ENCODE assay signal across 16 mouse cellular contexts in the genomic region with DNA sequence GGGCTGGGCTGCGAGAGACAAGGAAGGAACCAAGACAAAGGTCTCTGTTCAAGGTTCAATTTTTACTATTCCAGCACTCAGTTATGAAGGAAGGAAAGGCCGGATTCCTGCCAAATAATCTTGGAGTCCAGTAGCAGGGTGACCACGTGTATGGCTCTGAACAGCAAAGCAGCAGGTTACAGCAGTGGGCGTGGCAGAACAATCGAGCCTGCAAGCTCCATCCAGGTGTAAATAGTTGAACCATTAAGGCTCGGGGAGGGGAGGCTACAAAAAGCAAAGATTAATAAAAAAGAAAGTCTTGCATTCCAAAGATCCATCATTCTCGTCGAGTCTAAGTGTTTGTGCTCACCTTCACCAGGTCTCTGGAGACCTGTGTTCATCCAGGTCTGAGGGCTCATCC. TPM values are rescaled to one million over a fixed set of nuclear protein-coding genes. Genes with fewer than 3 reads are reported as not detected.
A peak's percentile ranks its signal among the peaks of the same experiment; 100 is the strongest.
DNase-seq lines count a peak whose midpoint lies in the region.
"Not testable (repeated sequence)": the region's sequence is repeated elsewhere in the genome, so short reads cannot be mapped to it uniquely, and the experiment has no call there.
"Had no signal": no experiment of that assay in that cellular context is flagged by ENCODE, and none has a peak within 500 bp of the region (broad histone marks: within the 10 kb centered on the region; RNA-seq: fewer than 3 reads in every experiment).

No protein-coding gene starts in this region.

- intact Hi-C loops in gastrocnemius, postnatal 14 days (cut with DNase I; ENCODE audit: low total_unique reads), result not testable (repeated sequence)

- DNase-seq in NIH3T3 (ENCODE audit: low read depth), result peak; percentile 2
- DNase-seq in gastrocnemius, postnatal 14 days, result peak; percentile 4
- DNase-seq in kidney, adult 18-20 months, result peak; percentile 30
- peak; percentile 88 for DNase-seq in kidney, adult 9 months
- DNase-seq in kidney, postnatal 36 days, result peak; percentile 24 to 57
- DNase-seq in testis, postnatal 10 days (ENCODE audit: low spot score), result peak; percentile 54

RNA-seq across cellular contexts. Expression of gene Gm3594, which starts 37.7 kb away (rescaled TPM):
- not detected for total RNA-seq in gastrocnemius, postnatal 14 days (2021)
- total RNA-seq: adrenal gland, adult 18-20 months; adrenal gland, postnatal 10 days; adrenal gland, postnatal 36 days; gastrocnemius, adult 18-20 months; gastrocnemius, postnatal 10 days; gastrocnemius, postnatal 4 days; heart, adult 18-20 months; heart, postnatal 10 days; heart, postnatal 36 days had no signal

RNA-seq across cellular contexts. Expression of gene Gm8356, which starts 55.0 kb away (rescaled TPM):
- total RNA-seq in gastrocnemius, postnatal 14 days (2021), result not detected
- total RNA-seq: adrenal gland, adult 18-20 months; adrenal gland, postnatal 10 days; adrenal gland, postnatal 36 days; G1E; gastrocnemius, adult 18-20 months; gastrocnemius, postnatal 10 days; gastrocnemius, postnatal 4 days; heart, adult 18-20 months; heart, postnatal 10 days; heart, postnatal 36 days had no signal

Comparison
In these comparisons a context has a peak if more than half of its experiments do, and no peak if none do; other contexts are left out.
1. Peak in every context shown above with its lines: DNase-seq.
2. DNase-seq: peak in every context shown above with its lines; median percentile 88 in kidney, adult 9 months; 54 in testis, postnatal 10 days; 40 in kidney, postnatal 36 days; 30 in kidney, adult 18-20 months; 4 in gastrocnemius, postnatal 14 days; 2 in NIH3T3.